Mouse (Mus musculus): Measurements from ENCODE around the gene Ctu1. TPM values are rescaled to one million over a fixed set of nuclear protein-coding genes. Genes with fewer than 3 reads are reported as not detected.

Gene Ctu1
- 6.9 and 7.8 TPM in 2 replicates for total RNA-seq (2012; rRNA removed)
- total RNA-seq (2014; rRNA removed) = 7.2 TPM in 2 replicates
- 5.3 and 5.5 TPM in 2 replicates for polyA plus RNA-seq (2012; ENCODE audit: insufficient read length, low read depth)

DNA sequence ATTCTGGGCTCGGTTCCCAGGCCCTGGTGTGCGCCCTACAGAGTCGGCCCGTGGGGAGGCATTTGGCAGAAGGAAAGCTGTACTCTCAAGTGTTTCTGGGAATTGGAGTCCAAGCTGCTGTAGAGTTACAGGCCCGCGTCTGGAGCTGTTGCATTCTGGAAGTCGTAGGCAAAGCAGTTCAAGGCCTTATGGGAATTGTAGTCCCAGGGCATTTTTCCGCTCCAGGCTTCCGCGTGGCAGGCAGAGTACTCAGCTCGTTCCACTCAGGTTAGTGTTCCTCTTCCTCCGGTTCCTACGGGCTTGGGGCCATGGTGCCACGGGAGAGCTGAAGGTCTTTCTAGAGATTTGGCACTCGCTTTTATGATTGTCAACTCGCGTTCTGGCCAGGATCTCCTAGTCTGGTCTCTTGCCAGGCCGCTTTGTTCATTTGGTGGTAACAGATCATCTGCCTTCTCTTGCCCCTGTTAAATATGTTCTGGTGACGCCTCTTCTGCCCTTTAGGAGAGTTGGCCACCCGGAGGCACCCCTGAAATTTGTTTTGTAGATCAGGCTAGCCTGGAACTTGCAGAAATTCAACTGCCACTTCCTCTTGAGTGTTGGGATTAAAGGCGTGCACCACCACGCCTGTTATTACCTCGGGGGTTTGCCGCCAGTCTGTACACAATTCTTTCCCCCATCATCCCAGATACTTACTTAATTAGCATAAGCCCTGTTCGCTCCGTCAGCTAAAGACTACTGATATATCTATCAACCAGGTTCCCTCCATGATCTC, at the start of gene Ctu1:
Gene Ctu1 (plus strand): TSS at position 208 of the 772 bp plus-strand sequence.
- H3K4me3 ChIP-seq (replicated peaks in 1 of 3; ENCODE audit: low read depth in 2 of 3, low read length in 2 of 3, poor library complexity in 1 of 3) = peak within 1 kb of the TSS; percentile 61 to 69 (median 66)
- peak; percentile 93 for DNase-seq (ENCODE audit: extremely low read depth)
- H3K27ac ChIP-seq (ENCODE audit: insufficient read depth, low read depth) = no peak within 1 kb of the TSS
- peak within 1 kb of the TSS; percentile 92 for H3K4me2 ChIP-seq (ENCODE audit: insufficient read depth, low read depth, poor library complexity, severe bottlenecking)
- peak within 1 kb of the TSS; percentile 81 for H3K9ac ChIP-seq (ENCODE audit: insufficient read depth, low read depth)
- peaks cover 17 to 32% of the 10 kb centered on the region in 2 experiments for H3K36me3 ChIP-seq (replicated peaks in 1 of 2; ENCODE audit: control insufficient read depth in 1 of 2, insufficient read depth in 1 of 2, low read length in 1 of 2)
- dilution Hi-C loops (cut with MboI; ENCODE audit: extremely low pct_ligation_motif_present, extremely low pct_unique_long_range_greater_than_20kb, low sequenced_read_pairs) (no loop called here), in situ Hi-C loops (cut with MboI; ENCODE audit: low pct_ligation_motif_present, low pct_unique_long_range_greater_than_20kb, low sequenced_read_pairs) (no loop called here)
- peaks cover 21 to 42% of the 10 kb centered on the region in 2 experiments; a peak in 3 of 4 replicates for H3K4me1 ChIP-seq (ENCODE audit: control insufficient read depth in 1 of 2, insufficient read depth in 2 of 2)
- H3K9me3 ChIP-seq (replicated peaks; ENCODE audit: low read length) = peaks cover 8% of the 10 kb centered on the region
- no peaks in the 10 kb centered on the region for H3K79me2 ChIP-seq (replicated peaks; ENCODE audit: control insufficient read depth, extremely low read depth, insufficient read depth, poor library complexity, severe bottlenecking)
- H3K27me3 ChIP-seq (replicated peaks) = no peaks in the 10 kb centered on the region
- TF ChIP-seq HCFC1 (IDR thresholded peaks at IDR 0.05; ENCODE audit: low read depth, low read length) = peak; percentile 97
- no peak for TF ChIP-seq ZMIZ1 (IDR thresholded peaks at IDR 0.05; ENCODE audit: low read depth, low read length)
- TF ChIP-seq POLR2A (IDR thresholded peaks at IDR 0.05; ENCODE audit: low read depth, low read length) = peak; percentile 72
- TF ChIP-seq EP300 (IDR thresholded peaks at IDR 0.05; ENCODE audit: low read length) = no peak
- TF ChIP-seq USF2 (conservative IDR thresholded peaks at IDR 0.05; ENCODE audit: low read depth, low read length) = no peak
- TF ChIP-seq E2F4 (IDR thresholded peaks at IDR 0.05; ENCODE audit: insufficient replicate concordance, low read depth, low read length) = no peak
- TF ChIP-seq POLR2AphosphoS2 (IDR thresholded peaks at IDR 0.05; ENCODE audit: low read depth, low read length) = no peak
- TF ChIP-seq PAX5 (IDR thresholded peaks at IDR 0.05; ENCODE audit: low read length) = no peak
- peak; percentile 76; the same call in 1 of the 2 replicates for TF ChIP-seq MXI1 (IDR thresholded peaks at IDR 0.05; ENCODE audit: low read depth, low read length)
- no peak for TF ChIP-seq BHLHE40 (IDR thresholded peaks at IDR 0.05; ENCODE audit: low read depth, low read length)
- 0 out of 2 replicates have a peak, but pooled peaks have one; percentile 40 for TF ChIP-seq TCF12 (IDR thresholded peaks at IDR 0.05; ENCODE audit: low read depth, low read length)
- peak; percentile 85 for TF ChIP-seq TBP (conservative IDR thresholded peaks at IDR 0.05; ENCODE audit: low read depth, low read length)
- 0 out of 2 replicates have a peak, but pooled peaks have one; percentile 5 for TF ChIP-seq MAX (IDR thresholded peaks at IDR 0.05; ENCODE audit: low read length)
- TF ChIP-seq MAFK (IDR thresholded peaks at IDR 0.05; ENCODE audit: insufficient replicate concordance, low read length) = no peak
- no peak for TF ChIP-seq MAZ (IDR thresholded peaks at IDR 0.05; ENCODE audit: low read depth, low read length)
- TF ChIP-seq MYC (IDR thresholded peaks at IDR 0.05; ENCODE audit: low read depth, low read length) = peak; percentile 85
- peak; percentile 73; the same call in 1 of the 2 replicates for TF ChIP-seq GABPA (IDR thresholded peaks at IDR 0.05; ENCODE audit: insufficient replicate concordance, low read depth, low read length)
- TF ChIP-seq KAT2A (IDR thresholded peaks at IDR 0.05; ENCODE audit: insufficient replicate concordance, low read length) = peak; percentile 97
- TF ChIP-seq ZC3H11A (IDR thresholded peaks at IDR 0.05; ENCODE audit: low read depth, low read length) = no peak
- no peak for TF ChIP-seq RCOR1 (conservative IDR thresholded peaks at IDR 0.05; ENCODE audit: low read depth, low read length)
- TF ChIP-seq ZKSCAN1 (IDR thresholded peaks at IDR 0.05; ENCODE audit: borderline replicate concordance, low read depth, low read length) = no peak
- 0 out of 2 replicates have a peak, but pooled peaks have one; percentile 45 for TF ChIP-seq NELFE (IDR thresholded peaks at IDR 0.05; ENCODE audit: low read depth, low read length)
- no peak for TF ChIP-seq USF1 (IDR thresholded peaks at IDR 0.05; ENCODE audit: low read depth, low read length)
- no peak for TF ChIP-seq ZNF384 (IDR thresholded peaks at IDR 0.05; ENCODE audit: low read depth, low read length)
- TF ChIP-seq ELF1 (IDR thresholded peaks at IDR 0.05; ENCODE audit: low read depth, low read length) = peak; percentile 94
- TF ChIP-seq CHD2 (IDR thresholded peaks at IDR 0.05; ENCODE audit: low read length) = no peak
- TF ChIP-seq RAD21 (IDR thresholded peaks at IDR 0.05; ENCODE audit: low read depth, low read length) = no peak

Measured in CH12.LX (cell line).